Mouse (Mus musculus) bone marrow macrophage, adult 2 months (primary cell): ENCODE results near the gene Cd3e.

ENCODE experiments used
- CTCF ChIP-seq: IDR thresholded peaks from 2 replicates; pipeline ENCODE4 v1.5.1; 2012; ENCODE audit warnings: low read depth, mild to moderate bottlenecking, low read length, moderate library complexity
- POLR2A ChIP-seq: IDR thresholded peaks from 2 replicates; pipeline ENCODE4 v1.6.1; 2012; ENCODE audit warnings: mild to moderate bottlenecking, low read depth, low read length, borderline replicate concordance

DNA sequence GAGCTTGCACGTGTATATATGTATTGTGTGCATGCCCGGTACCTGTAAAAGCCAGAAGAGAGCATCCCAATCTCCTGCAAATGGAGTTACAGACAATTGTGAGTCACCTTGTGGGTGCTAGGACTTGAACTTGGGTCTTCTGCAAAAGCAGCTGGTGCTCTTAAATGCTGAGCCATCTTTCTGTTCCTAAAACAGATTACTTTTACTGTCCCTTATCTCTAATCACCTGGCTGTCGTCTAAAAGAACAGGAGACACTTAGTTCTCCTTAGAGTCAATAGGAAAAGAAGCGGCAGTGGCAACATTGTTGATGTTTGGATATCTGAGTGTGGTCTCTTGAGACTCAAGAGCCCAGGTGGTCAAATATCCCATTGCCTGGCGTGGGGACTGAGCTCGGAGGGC is 31.6 kb downstream of the Cd3e start:
- TF ChIP-seq CTCF (no peak), POLR2A (no peak)
